Mouse (Mus musculus) lung, embryonic 16.5 days (tissue): ENCODE results near the gene 1110017D15Rik. TPM values are rescaled to one million over a fixed set of nuclear protein-coding genes. Genes with fewer than 3 reads are reported as not detected.
A peak's percentile ranks its signal among the peaks of the same experiment; 100 is the strongest.

Experiments used
- ATAC-seq: fragments of 200-750 bp; cut with Nextera tagmentation; 2 replicates; pipeline ENCODE4 v1.8.0; 2017; ENCODE audit warnings: low read depth, mild to moderate bottlenecking, moderate library complexity
- H3K27ac ChIP-seq: fragments of 300-500 bp; sonication (generic); 2 replicates; pipeline ENCODE4 v1.5.1; 2014; ENCODE audit warnings: mild to moderate bottlenecking, control low read depth, low read length
- H3K27me3 ChIP-seq: fragments of 300-500 bp; sonication (generic); 2 replicates; pipeline ENCODE4 v1.6.1; 2014; ENCODE audit warnings: low read depth, low read length, mixed read lengths; ENCODE audit not compliant: control insufficient read depth, insufficient read depth
- H3K36me3 ChIP-seq: fragments of 300-500 bp; sonication (generic); 2 replicates; pipeline ENCODE4 v1.6.1; 2014; ENCODE audit warnings: low read length; ENCODE audit not compliant: control insufficient read depth, insufficient read depth
- H3K4me1 ChIP-seq: fragments of 300-500 bp; sonication (generic); replicated peaks from 2 replicates; pipeline ENCODE4 v1.6.1; 2014; ENCODE audit warnings: low read length, mixed read lengths; ENCODE audit not compliant: control insufficient read depth, insufficient read depth
- H3K4me2 ChIP-seq: fragments of 300-500 bp; sonication (generic); 2 replicates; pipeline ENCODE4 v1.6.1; 2014; ENCODE audit warnings: low read depth, low read length, control low read depth
- H3K4me3 ChIP-seq: fragments of 300-500 bp; sonication (generic); 2 replicates; pipeline ENCODE4 v1.5.1; 2014; ENCODE audit warnings: mild to moderate bottlenecking, low read length, control low read depth
- H3K9ac ChIP-seq: fragments of 300-500 bp; sonication (generic); 2 replicates; pipeline ENCODE4 v1.6.1; 2014; ENCODE audit warnings: low read length, control low read depth
- H3K9me3 ChIP-seq: fragments of 300-500 bp; sonication (generic); 2 replicates; pipeline ENCODE4 v1.6.1; 2016; ENCODE audit warnings: low read length; ENCODE audit not compliant: control insufficient read depth
- WGBS: fragments of 180-500 bp; shearing (Covaris S2); extraction: QIAGEN DNeasy Blood & Tissue Kit; methylation state at CpG from one replicate; pipeline ENCODE4 v1.1.7; 2014; 5-methylcytosine and 5-hydroxymethylcytosine counted together
- polyA plus RNA-seq: library from polyadenylated mRNA; unstranded; fragments of >200 nt; fragmentation: Nextera tagmentation; extraction: Ambion mirVana; gene quantifications from 2 replicates; pipeline ENCODE4 v1.2.1, GENCODE M21; 2015

1110017D15Rik gene
- polyA plus RNA-seq, 1 experiment from 2014 or later: 15.7 TPM

- Histone ChIP-seq H3K27ac (no peak overlapping the region), H3K4me1 (no peaks in the 10 kb centered on the region), H3K4me2 (no peak overlapping the region), H3K36me3 (no peaks in the 10 kb centered on the region), H3K27me3 (no peaks in the 10 kb centered on the region), H3K4me3 (no peak overlapping the region), H3K9ac (no peak overlapping the region), H3K9me3 (no peaks in the 10 kb centered on the region)
- 16% methylated on average over 8 of the region's 8 CpGs for WGBS
- no peak for ATAC-seq
These were observed 28.9 kb upstream of the 1110017D15Rik start for GRCm38 (mm10) chr4:41545985-41546384.

GRCm38 (mm10) chr4:41542136-41542535 is 25.0 kb upstream of the 1110017D15Rik start:
- H3K4me3 ChIP-seq: no peak overlapping the region
- no peak overlapping the region for H3K27ac ChIP-seq
- no peak for ATAC-seq
- H3K9ac ChIP-seq: no peak overlapping the region
- no peaks in the 10 kb centered on the region for H3K27me3 ChIP-seq
- WGBS: 72% methylated on average over 8 of the region's 8 CpGs
- H3K4me2 ChIP-seq: no peak overlapping the region
- no peaks in the 10 kb centered on the region for H3K9me3 ChIP-seq
- H3K4me1 ChIP-seq: no peaks in the 10 kb centered on the region
- no peaks in the 10 kb centered on the region for H3K36me3 ChIP-seq

- Histone ChIP-seq H3K4me3 (no peak overlapping the region), H3K4me1 (no peaks in the 10 kb centered on the region), H3K36me3 (no peaks in the 10 kb centered on the region), H3K4me2 (no peak overlapping the region), H3K9ac (no peak overlapping the region), H3K27me3 (no peaks in the 10 kb centered on the region), H3K27ac (no peak overlapping the region), H3K9me3 (no peaks in the 10 kb centered on the region)
- ATAC-seq: no peak
- WGBS: 62% methylated on average over 5 of the region's 5 CpGs
These were observed 17.7 kb upstream of the 1110017D15Rik start for GRCm38 (mm10) chr4:41534866-41535265.

GRCm38 (mm10) chr4:41532420-41532819 is 15.3 kb upstream of the 1110017D15Rik start:
- Histone ChIP-seq H3K36me3 (no peaks in the 10 kb centered on the region), H3K9me3 (no peaks in the 10 kb centered on the region), H3K27ac (no peak overlapping the region), H3K4me1 (0 out of 2 replicates have a peak, but pooled peaks cover 2% of the 10 kb centered on the region), H3K4me3 (no peak overlapping the region), H3K27me3 (no peaks in the 10 kb centered on the region), H3K9ac (no peak overlapping the region), H3K4me2 (no peak overlapping the region)
- ATAC-seq: no peak
- 16% methylated on average over 6 of the region's 6 CpGs for WGBS

- H3K4me3 ChIP-seq: no peak overlapping the region
- 20% methylated on average over 8 of the region's 8 CpGs for WGBS
- 0 out of 2 replicates have a peak, but pooled peaks cover 2% of the 10 kb centered on the region for H3K4me1 ChIP-seq
- H3K27ac ChIP-seq: no peak overlapping the region
- H3K27me3 ChIP-seq: no peaks in the 10 kb centered on the region
- H3K9ac ChIP-seq: no peak overlapping the region
- no peaks in the 10 kb centered on the region for H3K9me3 ChIP-seq
- no peak overlapping the region for H3K4me2 ChIP-seq
- 0 out of 2 replicates have a peak, but pooled peaks have one; percentile 15 for ATAC-seq
- H3K36me3 ChIP-seq: no peaks in the 10 kb centered on the region
These were observed 10.9 kb upstream of the 1110017D15Rik start for GRCm38 (mm10) chr4:41527996-41528395.

GRCm38 (mm10) chr4:41527076-41527475 is 9.9 kb upstream of the 1110017D15Rik start:
- no peak overlapping the region for H3K9ac ChIP-seq
- H3K4me3 ChIP-seq: no peak overlapping the region
- H3K36me3 ChIP-seq: no peaks in the 10 kb centered on the region
- H3K27ac ChIP-seq: no peak overlapping the region
- H3K4me1 ChIP-seq: 0 out of 2 replicates have a peak, but pooled peaks cover 2% of the 10 kb centered on the region
- 39% methylated on average over 13 of the region's 13 CpGs for WGBS
- H3K9me3 ChIP-seq: no peaks in the 10 kb centered on the region
- no peak overlapping the region for H3K4me2 ChIP-seq
- H3K27me3 ChIP-seq: no peaks in the 10 kb centered on the region
- no peak for ATAC-seq

- 51% methylated on average over 7 of the region's 7 CpGs for WGBS
- H3K36me3 ChIP-seq: no peaks in the 10 kb centered on the region
- H3K9ac ChIP-seq: no peak overlapping the region
- ATAC-seq: no peak
- H3K9me3 ChIP-seq: no peaks in the 10 kb centered on the region
- no peak overlapping the region for H3K4me3 ChIP-seq
- no peak overlapping the region for H3K4me2 ChIP-seq
- 0 out of 2 replicates have a peak, but pooled peaks cover 2% of the 10 kb centered on the region for H3K4me1 ChIP-seq
- H3K27ac ChIP-seq: no peak overlapping the region
- H3K27me3 ChIP-seq: no peaks in the 10 kb centered on the region
These were observed 9.4 kb upstream of the 1110017D15Rik start for GRCm38 (mm10) chr4:41526553-41526952.

- no peaks in the 10 kb centered on the region for H3K27me3 ChIP-seq
- no peak for ATAC-seq
- 0 out of 2 replicates have a peak, but pooled peaks cover 2% of the 10 kb centered on the region for H3K4me1 ChIP-seq
- no peaks in the 10 kb centered on the region for H3K9me3 ChIP-seq
- no peak overlapping the region for H3K4me3 ChIP-seq
- H3K27ac ChIP-seq: no peak overlapping the region
- no peak overlapping the region for H3K4me2 ChIP-seq
- no peak overlapping the region for H3K9ac ChIP-seq
- 60% methylated on average over 9 of the region's 9 CpGs for WGBS
- H3K36me3 ChIP-seq: no peaks in the 10 kb centered on the region
These were observed 7.7 kb upstream of the 1110017D15Rik start for GRCm38 (mm10) chr4:41524829-41525228.

- Histone ChIP-seq H3K9me3 (no peaks in the 10 kb centered on the region), H3K4me3 (no peak overlapping the region), H3K36me3 (no peaks in the 10 kb centered on the region), H3K27me3 (no peaks in the 10 kb centered on the region), H3K9ac (no peak overlapping the region), H3K4me2 (no peak overlapping the region), H3K27ac (no peak overlapping the region), H3K4me1 (0 out of 2 replicates have a peak, but pooled peaks cover 2% of the 10 kb centered on the region)
- ATAC-seq: no peak
- WGBS: 72% methylated on average over 7 of the region's 7 CpGs
These were observed 6.7 kb upstream of the 1110017D15Rik start for GRCm38 (mm10) chr4:41523839-41524238.

- 32% methylated on average over 5 of the region's 5 CpGs for whole genome bisulfite sequencing
- no peak overlapping the region for H3K4me3 ChIP-seq
- H3K27me3 ChIP-seq: no peaks in the 10 kb centered on the region
- no peaks in the 10 kb centered on the region for H3K9me3 ChIP-seq
- no peaks in the 10 kb centered on the region for H3K36me3 ChIP-seq
- H3K4me1 ChIP-seq: no peaks in the 10 kb centered on the region
- H3K4me2 ChIP-seq: no peak overlapping the region
- no peak overlapping the region for H3K9ac ChIP-seq
- no peak overlapping the region for H3K27ac ChIP-seq
- no peak for ATAC-seq
These were observed 5.7 kb upstream of the 1110017D15Rik start for GRCm38 (mm10) chr4:41522788-41523187.
